Mouse (Mus musculus) hindbrain, embryonic 13.5 days (tissue): ENCODE measurements around the gene Taz. TPM values are rescaled to one million over a fixed set of nuclear protein-coding genes. Genes with fewer than 3 reads are reported as not detected.

ENCODE experiments used
- ATAC-seq: fragments of 200-750 bp; cut with Nextera tagmentation; 2 replicates; pipeline ENCODE4 v1.8.0; 2017; ENCODE audit warnings: moderate TSS enrichment; ENCODE audit not compliant: low FRiP score
- H3K27ac ChIP-seq: fragments of 300-500 bp; sonication (generic); 2 replicates; pipeline ENCODE4 v1.5.1; 2015; ENCODE audit warnings: inconsistent platforms, mild to moderate bottlenecking, moderate library complexity
- H3K27me3 ChIP-seq: fragments of 300-500 bp; sonication (generic); 2 replicates; pipeline ENCODE4 v1.6.1; 2015; ENCODE audit warnings: mild to moderate bottlenecking, inconsistent platforms
- H3K36me3 ChIP-seq: fragments of 300-500 bp; sonication (generic); 2 replicates; pipeline ENCODE4 v1.6.1; 2015; ENCODE audit warnings: mild to moderate bottlenecking, inconsistent platforms
- H3K4me1 ChIP-seq: fragments of 300-500 bp; sonication (generic); replicated peaks from 2 replicates; pipeline ENCODE4 v1.6.1; 2015; ENCODE audit warnings: inconsistent platforms
- H3K4me2 ChIP-seq: fragments of 300-500 bp; sonication (generic); 2 replicates; pipeline ENCODE4 v1.6.1; 2015; ENCODE audit warnings: inconsistent platforms, mild to moderate bottlenecking, moderate library complexity
- H3K4me3 ChIP-seq: fragments of 300-500 bp; sonication (generic); 2 replicates; pipeline ENCODE4 v1.5.1; 2015; ENCODE audit warnings: mild to moderate bottlenecking, inconsistent platforms
- H3K9ac ChIP-seq: fragments of 300-500 bp; sonication (generic); 2 replicates; pipeline ENCODE4 v1.6.1; 2015; ENCODE audit warnings: mild to moderate bottlenecking, inconsistent platforms
- H3K9me3 ChIP-seq: fragments of 300-500 bp; sonication (generic); 2 replicates; pipeline ENCODE4 v1.6.1; 2016; ENCODE audit warnings: inconsistent platforms
- WGBS: fragments of 180-500 bp; shearing (Covaris S2); methylation state at CpG from one replicate; pipeline ENCODE4 v1.1.7; 2015; 5-methylcytosine and 5-hydroxymethylcytosine counted together
- polyA plus RNA-seq: library from polyadenylated mRNA; unstranded; fragments of >200 nt; fragmentation: Nextera tagmentation; extraction: Ambion mirVana; gene quantifications from 2 replicates; pipeline ENCODE4 v1.2.1, GENCODE M21; 2015

The Taz gene
- polyA plus RNA-seq, 1 experiment from 2014 or later, result 91.5 TPM

- Histone ChIP-seq H3K4me2 (peak within 1 kb of the TSS; percentile 69), H3K9me3 (no peaks in the 10 kb centered on the region), H3K27me3 (no peaks in the 10 kb centered on the region), H3K4me3 (peak within 1 kb of the TSS; percentile 54), H3K9ac (peak within 1 kb of the TSS; percentile 78), H3K27ac (peak within 1 kb of the TSS; percentile 88), H3K36me3 (peaks cover 19% of the 10 kb centered on the region), H3K4me1 (peaks cover 8% of the 10 kb centered on the region)
- 22% methylated on average over 39 of the region's 39 CpGs for WGBS
- peak; percentile 98 for ATAC-seq
Observed at GRCm38 (mm10) chrX:74254153-74254887, 27.4 kb upstream of the Taz start, which contains the start of gene Emd. Gene Emd (plus strand): TSS chrX:74254687.

GRCm38 (mm10) chrX:74254888-74255565 lies 26.7 kb upstream of the Taz start:
- peak overlapping the region; percentile 78 for H3K9ac ChIP-seq
- H3K36me3 ChIP-seq, result peaks cover 19% of the 10 kb centered on the region
- 19% methylated on average over 29 of the region's 31 CpGs for WGBS

GRCm38 (mm10) chrX:74257746-74258145 lies 24.0 kb upstream of the Taz start:
- Histone ChIP-seq H3K27ac (no peak overlapping the region), H3K4me1 (peaks cover 6% of the 10 kb centered on the region), H3K4me2 (no peak overlapping the region), H3K9ac (no peak overlapping the region), H3K36me3 (peaks cover 19% of the 10 kb centered on the region), H3K27me3 (no peaks in the 10 kb centered on the region), H3K4me3 (no peak overlapping the region), H3K9me3 (no peaks in the 10 kb centered on the region)
- ATAC-seq, result no peak
- WGBS, result 94% methylated on average over 3 of the region's 3 CpGs

More at GRCm38 (mm10) chrX:74254888-74255565, 26.7 kb upstream of the Taz start:
- ATAC-seq, result no peak; the same call in 1 of the 2 replicates
- H3K4me1 ChIP-seq, result peaks cover 6% of the 10 kb centered on the region
- peak overlapping the region; percentile 54 for H3K4me3 ChIP-seq
- peak overlapping the region; percentile 88 for H3K27ac ChIP-seq
- no peaks in the 10 kb centered on the region for H3K9me3 ChIP-seq
- peak overlapping the region; percentile 69 for H3K4me2 ChIP-seq
- H3K27me3 ChIP-seq, result no peaks in the 10 kb centered on the region

GRCm38 (mm10) chrX:74269736-74270061 lies 12.0 kb upstream of the Taz start:
- WGBS, result 20% methylated on average over 3 of the region's 3 CpGs
- H3K4me2 ChIP-seq, result peak overlapping the region; percentile 54
- H3K36me3 ChIP-seq, result peaks cover 7% of the 10 kb centered on the region; the same call in 1 of the 2 replicates
- H3K27me3 ChIP-seq, result no peaks in the 10 kb centered on the region
- H3K9ac ChIP-seq, result peak overlapping the region; percentile 70
- H3K4me3 ChIP-seq, result peak overlapping the region; percentile 57
- H3K9me3 ChIP-seq, result no peaks in the 10 kb centered on the region
- peaks cover 10% of the 10 kb centered on the region for H3K4me1 ChIP-seq
- peak; percentile 43 for ATAC-seq
- peak overlapping the region; percentile 96 for H3K27ac ChIP-seq

- WGBS, result 17% methylated on average over 42 of the region's 42 CpGs
Observed at GRCm38 (mm10) chrX:74270062-74270901, 11.4 kb upstream of the Taz start, which contains the start of gene Rpl10. Gene Rpl10 (plus strand): TSS chrX:74270812.

GRCm38 (mm10) chrX:74270902-74271551 lies 10.7 kb upstream of the Taz start:
- no peak for ATAC-seq
- Histone ChIP-seq H3K27me3 (no peaks in the 10 kb centered on the region), H3K27ac (peak overlapping the region; percentile 66), H3K36me3 (peaks cover 7% of the 10 kb centered on the region; the same call in 1 of the 2 replicates), H3K4me2 (peak overlapping the region; percentile 64), H3K9me3 (no peaks in the 10 kb centered on the region), H3K4me1 (peaks cover 10% of the 10 kb centered on the region), H3K9ac (peak overlapping the region; percentile 84), H3K4me3 (peak overlapping the region; percentile 57)
- 15% methylated on average over 27 of the region's 27 CpGs for WGBS

More at GRCm38 (mm10) chrX:74270062-74270901, 11.4 kb upstream of the Taz start, which contains the start of gene Rpl10:
- ATAC-seq, result peak; percentile 95
- H3K9ac ChIP-seq, result peak within 1 kb of the TSS; percentile 84
- peaks cover 10% of the 10 kb centered on the region for H3K4me1 ChIP-seq
- peak within 1 kb of the TSS; percentile 64 for H3K4me2 ChIP-seq
- H3K36me3 ChIP-seq, result peaks cover 7% of the 10 kb centered on the region; the same call in 1 of the 2 replicates
- H3K27me3 ChIP-seq, result no peaks in the 10 kb centered on the region
- peak within 1 kb of the TSS; percentile 96 for H3K27ac ChIP-seq
- H3K4me3 ChIP-seq, result peak within 1 kb of the TSS; percentile 57
- H3K9me3 ChIP-seq, result no peaks in the 10 kb centered on the region

- Histone ChIP-seq H3K4me2 (no peak overlapping the region), H3K36me3 (peaks cover 7% of the 10 kb centered on the region; the same call in 1 of the 2 replicates), H3K4me3 (no peak overlapping the region), H3K9me3 (no peaks in the 10 kb centered on the region), H3K4me1 (peaks cover 10% of the 10 kb centered on the region), H3K9ac (no peak overlapping the region), H3K27me3 (no peaks in the 10 kb centered on the region), H3K27ac (no peak overlapping the region)
- no peak for ATAC-seq
- WGBS, result 33% methylated on average over 10 of the region's 10 CpGs
Observed at GRCm38 (mm10) chrX:74273422-74274322, 8.0 kb upstream of the Taz start.

- no peak for ATAC-seq
- Histone ChIP-seq H3K27ac (no peak overlapping the region), H3K4me1 (peaks cover 8% of the 10 kb centered on the region), H3K9me3 (no peaks in the 10 kb centered on the region), H3K4me2 (no peak overlapping the region), H3K9ac (no peak overlapping the region), H3K4me3 (no peak overlapping the region), H3K36me3 (peaks cover 4% of the 10 kb centered on the region; the same call in 1 of the 2 replicates), H3K27me3 (no peaks in the 10 kb centered on the region)
- 80% methylated on average over 8 of the region's 8 CpGs for WGBS
Observed at GRCm38 (mm10) chrX:74277916-74278315, 3.8 kb upstream of the Taz start.

GRCm38 (mm10) chrX:74281041-74281731 lies 526 bp upstream of the Taz start:
- 15% methylated on average over 14 of the region's 14 CpGs for WGBS
- Histone ChIP-seq H3K4me3 (peak overlapping the region; percentile 53), H3K9ac (peak overlapping the region; percentile 86), H3K9me3 (no peaks in the 10 kb centered on the region), H3K27me3 (no peaks in the 10 kb centered on the region), H3K36me3 (no peaks in the 10 kb centered on the region), H3K4me1 (peaks cover 20% of the 10 kb centered on the region), H3K27ac (peak overlapping the region; percentile 87), H3K4me2 (peak overlapping the region; percentile 66)
- 0 out of 2 replicates have a peak, but pooled peaks have one; percentile 3 for ATAC-seq

GRCm38 (mm10) chrX:74282395-74283091 lies 831 bp downstream of the Taz start:
- H3K36me3 ChIP-seq, result no peaks in the 10 kb centered on the region
- peak overlapping the region; percentile 87 for H3K27ac ChIP-seq
- H3K4me2 ChIP-seq, result peak overlapping the region; percentile 66
- H3K27me3 ChIP-seq, result no peaks in the 10 kb centered on the region
- ATAC-seq, result peak; percentile 88
- WGBS, result 21% methylated on average over 38 of the region's 39 CpGs
- no peaks in the 10 kb centered on the region for H3K9me3 ChIP-seq
- peak overlapping the region; percentile 53 for H3K4me3 ChIP-seq
- H3K9ac ChIP-seq, result peak overlapping the region; percentile 86
- H3K4me1 ChIP-seq, result peaks cover 20% of the 10 kb centered on the region
